Mouse (Mus musculus): ENCODE data around the gene Txnrd2.

Txnrd2 gene

GRCm38 (mm10) chr16:18417491-18417890, 8.7 kb upstream of the Txnrd2 start:
- DNase-seq (ENCODE audit: low spot score in 2 of 2), result no peak

- DNase-seq (ENCODE audit: low spot score in 2 of 2), result no peak
Measured at GRCm38 (mm10) chr16:18418756-18419602, 7.2 kb upstream of the Txnrd2 start.

- no peak for DNase-seq (ENCODE audit: low spot score in 2 of 2)
Measured at GRCm38 (mm10) chr16:18419603-18420026, 6.6 kb upstream of the Txnrd2 start.

GRCm38 (mm10) chr16:18420571-18420970, 5.6 kb upstream of the Txnrd2 start:
- no peak for DNase-seq (ENCODE audit: low spot score in 2 of 2)

- no peak for DNase-seq (ENCODE audit: low spot score in 2 of 2)
Measured at GRCm38 (mm10) chr16:18423203-18423914, 2.8 kb upstream of the Txnrd2 start.

GRCm38 (mm10) chr16:18423915-18424265, 2.3 kb upstream of the Txnrd2 start:
- no peak for DNase-seq (ENCODE audit: low spot score in 2 of 2)

GRCm38 (mm10) chr16:18424364-18425045, 1.7 kb upstream of the Txnrd2 start:
- DNase-seq (ENCODE audit: low spot score in 2 of 2), result no peak

- DNase-seq (ENCODE audit: low spot score in 2 of 2), result no peak
Measured at GRCm38 (mm10) chr16:18425475-18426214, 539 bp upstream of the Txnrd2 start.

- DNase-seq (ENCODE audit: low spot score in 2 of 2), result no peak
Measured at GRCm38 (mm10) chr16:18426802-18427280, 657 bp downstream of the Txnrd2 start, which contains the start of gene Comt. Comt (minus strand) TSS chr16:18426852.

- DNase-seq (ENCODE audit: low spot score in 2 of 2), result no peak
Measured at GRCm38 (mm10) chr16:18428011-18428515, 1.9 kb downstream of the Txnrd2 start.

GRCm38 (mm10) chr16:18428516-18429042, 2.4 kb downstream of the Txnrd2 start:
- no peak for DNase-seq (ENCODE audit: low spot score in 2 of 2)

- DNase-seq (ENCODE audit: low spot score in 2 of 2), result no peak
Measured at GRCm38 (mm10) chr16:18429641-18430040, 3.5 kb downstream of the Txnrd2 start.

GRCm38 (mm10) chr16:18430641-18431212, 4.5 kb downstream of the Txnrd2 start:
- DNase-seq (ENCODE audit: low spot score in 2 of 2), result no peak

GRCm38 (mm10) chr16:18433341-18433920, 7.2 kb downstream of the Txnrd2 start:
- DNase-seq (ENCODE audit: low spot score in 2 of 2), result no peak

- DNase-seq (ENCODE audit: low spot score in 2 of 2), result no peak
Measured at GRCm38 (mm10) chr16:18436128-18436527, 9.9 kb downstream of the Txnrd2 start.

- DNase-seq (ENCODE audit: low spot score in 2 of 2), result peak; percentile 99
Measured at GRCm38 (mm10) chr16:18443385-18443841, 17.2 kb downstream of the Txnrd2 start.

- DNase-seq (ENCODE audit: low spot score in 2 of 2), result no peak
Measured at GRCm38 (mm10) chr16:18447243-18447642, 21.1 kb downstream of the Txnrd2 start.

GRCm38 (mm10) chr16:18448104-18448503, 21.9 kb downstream of the Txnrd2 start:
- no peak for DNase-seq (ENCODE audit: low spot score in 2 of 2)

- DNase-seq (ENCODE audit: low spot score in 2 of 2), result no peak
Measured at GRCm38 (mm10) chr16:18449005-18449404, 22.8 kb downstream of the Txnrd2 start.

Data from frontal cortex, postnatal 36 days (tissue).